Mouse (Mus musculus) hindbrain, embryonic 12.5 days (tissue): ENCODE data around the gene Slc22a2. TPM values are rescaled to one million over a fixed set of nuclear protein-coding genes. Genes with fewer than 3 reads are reported as not detected.

Experiments used
- ATAC-seq: fragments of 200-750 bp; cut with Nextera tagmentation; 2 replicates; pipeline ENCODE4 v1.8.0; 2017; ENCODE audit warnings: moderate TSS enrichment; ENCODE audit not compliant: low FRiP score
- H3K27ac ChIP-seq: fragments of 300-500 bp; sonication (generic); 2 replicates; pipeline ENCODE4 v1.5.1; 2016; ENCODE audit warnings: mild to moderate bottlenecking
- H3K27me3 ChIP-seq: fragments of 300-500 bp; sonication (generic); 2 replicates; pipeline ENCODE4 v1.6.1; 2016; ENCODE audit warnings: mild to moderate bottlenecking
- H3K36me3 ChIP-seq: fragments of 300-500 bp; sonication (generic); 2 replicates; pipeline ENCODE4 v1.6.1; 2016; ENCODE audit warnings: mild to moderate bottlenecking
- H3K4me1 ChIP-seq: fragments of 300-500 bp; sonication (generic); 2 replicates; pipeline ENCODE4 v1.6.1; 2016
- H3K4me2 ChIP-seq: fragments of 300-500 bp; sonication (generic); replicated peaks from 2 replicates; pipeline ENCODE4 v1.6.1; 2016; ENCODE audit warnings: mild to moderate bottlenecking
- H3K4me3 ChIP-seq: fragments of 300-500 bp; sonication (generic); 2 replicates; pipeline ENCODE4 v1.5.1; 2016; ENCODE audit warnings: mild to moderate bottlenecking
- H3K9ac ChIP-seq: fragments of 300-500 bp; sonication (generic); 2 replicates; pipeline ENCODE4 v1.6.1; 2016; ENCODE audit warnings: mild to moderate bottlenecking, moderate library complexity
- H3K9me3 ChIP-seq: fragments of 300-500 bp; sonication (generic); replicated peaks from 2 replicates; pipeline ENCODE4 v1.6.1; 2016; ENCODE audit warnings: mild to moderate bottlenecking
- WGBS: fragments of 180-500 bp; shearing (Covaris S2); methylation state at CpG from one replicate; pipeline ENCODE4 v1.1.7; 2016; 5-methylcytosine and 5-hydroxymethylcytosine counted together
- polyA plus RNA-seq: library from polyadenylated mRNA; unstranded; fragments of >200 nt; fragmentation: Nextera tagmentation; extraction: Ambion mirVana; gene quantifications from 2 replicates; pipeline ENCODE4 v1.2.1, GENCODE M21; 2016

Slc22a2 gene
- polyA plus RNA-seq, 1 experiment from 2014 or later: 0.13 TPM

GRCm38 (mm10) chr17:12639585-12639984 is 55.7 kb downstream of the Slc22a2 start:
- H3K36me3 ChIP-seq: no peaks in the 10 kb centered on the region
- no peak overlapping the region for H3K9ac ChIP-seq
- no peak overlapping the region for H3K4me3 ChIP-seq
- no peak overlapping the region for H3K27ac ChIP-seq
- no peaks in the 10 kb centered on the region for H3K4me1 ChIP-seq
- ATAC-seq: no peak
- no peak overlapping the region for H3K4me2 ChIP-seq
- 93% methylated on average over 3 of the region's 3 CpGs for WGBS
- H3K9me3 ChIP-seq: no peaks in the 10 kb centered on the region
- no peaks in the 10 kb centered on the region for H3K27me3 ChIP-seq

- no peak overlapping the region for H3K27ac ChIP-seq
- H3K9me3 ChIP-seq: no peaks in the 10 kb centered on the region
- 69% methylated on average over 4 of the region's 4 CpGs for WGBS
- H3K36me3 ChIP-seq: no peaks in the 10 kb centered on the region
- H3K4me2 ChIP-seq: no peak overlapping the region
- no peak for ATAC-seq
- H3K27me3 ChIP-seq: no peaks in the 10 kb centered on the region
- H3K4me1 ChIP-seq: no peaks in the 10 kb centered on the region
- no peak overlapping the region for H3K4me3 ChIP-seq
- H3K9ac ChIP-seq: no peak overlapping the region
Observed at GRCm38 (mm10) chr17:12641087-12641486, 57.2 kb downstream of the Slc22a2 start.

- WGBS: 84% methylated on average over 5 of the region's 5 CpGs
- Histone ChIP-seq H3K4me2 (no peak overlapping the region), H3K27ac (no peak overlapping the region), H3K4me1 (no peaks in the 10 kb centered on the region), H3K9me3 (no peaks in the 10 kb centered on the region), H3K27me3 (no peaks in the 10 kb centered on the region), H3K4me3 (no peak overlapping the region), H3K36me3 (no peaks in the 10 kb centered on the region), H3K9ac (no peak overlapping the region)
- no peak for ATAC-seq
Observed at GRCm38 (mm10) chr17:12645461-12645860, 61.5 kb downstream of the Slc22a2 start.

- H3K9me3 ChIP-seq: no peaks in the 10 kb centered on the region
- no peak overlapping the region for H3K9ac ChIP-seq
- no peak for ATAC-seq
- H3K4me1 ChIP-seq: no peaks in the 10 kb centered on the region
- no peak overlapping the region for H3K4me2 ChIP-seq
- H3K27ac ChIP-seq: no peak overlapping the region
- H3K27me3 ChIP-seq: no peaks in the 10 kb centered on the region
- WGBS: 93% methylated on average over 11 of the region's 11 CpGs
- no peak overlapping the region for H3K4me3 ChIP-seq
- H3K36me3 ChIP-seq: no peaks in the 10 kb centered on the region
Observed at GRCm38 (mm10) chr17:12652604-12653003, 68.7 kb downstream of the Slc22a2 start.

- Histone ChIP-seq H3K4me3 (no peak overlapping the region), H3K4me2 (no peak overlapping the region), H3K27me3 (no peaks in the 10 kb centered on the region), H3K36me3 (no peaks in the 10 kb centered on the region), H3K9ac (no peak overlapping the region), H3K4me1 (no peaks in the 10 kb centered on the region), H3K27ac (no peak overlapping the region), H3K9me3 (no peaks in the 10 kb centered on the region)
- no peak for ATAC-seq
- WGBS: 78% methylated on average over 3 of the region's 3 CpGs
Observed at GRCm38 (mm10) chr17:12654061-12654460, 70.1 kb downstream of the Slc22a2 start.

- Histone ChIP-seq H3K9ac (no peak overlapping the region), H3K4me3 (no peak overlapping the region), H3K36me3 (no peaks in the 10 kb centered on the region), H3K4me1 (no peaks in the 10 kb centered on the region), H3K27me3 (no peaks in the 10 kb centered on the region), H3K9me3 (no peaks in the 10 kb centered on the region), H3K4me2 (no peak overlapping the region), H3K27ac (no peak overlapping the region)
- WGBS: 84% methylated on average over 7 of the region's 7 CpGs
- no peak for ATAC-seq
Observed at GRCm38 (mm10) chr17:12655826-12656225, 71.9 kb downstream of the Slc22a2 start.

- no peak for ATAC-seq
- H3K4me3 ChIP-seq: no peak overlapping the region
- no peak overlapping the region for H3K9ac ChIP-seq
- no peak overlapping the region for H3K27ac ChIP-seq
- no peak overlapping the region for H3K4me2 ChIP-seq
- H3K4me1 ChIP-seq: no peaks in the 10 kb centered on the region
- H3K36me3 ChIP-seq: no peaks in the 10 kb centered on the region
- H3K9me3 ChIP-seq: no peaks in the 10 kb centered on the region
- no peaks in the 10 kb centered on the region for H3K27me3 ChIP-seq
- 89% methylated on average over 7 of the region's 7 CpGs for WGBS
Observed at GRCm38 (mm10) chr17:12658784-12659183, 74.9 kb downstream of the Slc22a2 start.

GRCm38 (mm10) chr17:12659233-12659632 is 75.3 kb downstream of the Slc22a2 start:
- no peaks in the 10 kb centered on the region for H3K27me3 ChIP-seq
- H3K9ac ChIP-seq: no peak overlapping the region
- H3K36me3 ChIP-seq: no peaks in the 10 kb centered on the region
- H3K4me3 ChIP-seq: no peak overlapping the region
- ATAC-seq: no peak
- no peaks in the 10 kb centered on the region for H3K4me1 ChIP-seq
- 94% methylated on average over 10 of the region's 10 CpGs for WGBS
- no peaks in the 10 kb centered on the region for H3K9me3 ChIP-seq
- no peak overlapping the region for H3K4me2 ChIP-seq
- no peak overlapping the region for H3K27ac ChIP-seq

GRCm38 (mm10) chr17:12660572-12661260 is 76.8 kb downstream of the Slc22a2 start:
- WGBS: 72% methylated on average over 13 of the region's 13 CpGs
- no peaks in the 10 kb centered on the region for H3K9me3 ChIP-seq
- no peak overlapping the region for H3K4me3 ChIP-seq
- H3K27ac ChIP-seq: no peak overlapping the region
- no peaks in the 10 kb centered on the region for H3K4me1 ChIP-seq
- no peaks in the 10 kb centered on the region for H3K36me3 ChIP-seq
- no peak overlapping the region for H3K9ac ChIP-seq
- ATAC-seq: no peak
- no peak overlapping the region for H3K4me2 ChIP-seq
- H3K27me3 ChIP-seq: no peaks in the 10 kb centered on the region

- Histone ChIP-seq H3K4me2 (no peak overlapping the region), H3K27me3 (no peaks in the 10 kb centered on the region), H3K9ac (no peak overlapping the region), H3K27ac (no peak overlapping the region), H3K4me3 (no peak overlapping the region), H3K4me1 (no peaks in the 10 kb centered on the region), H3K36me3 (no peaks in the 10 kb centered on the region), H3K9me3 (no peaks in the 10 kb centered on the region)
- ATAC-seq: no peak
- 76% methylated on average over 8 of the region's 8 CpGs for WGBS
Observed at GRCm38 (mm10) chr17:12664156-12664555, 80.2 kb downstream of the Slc22a2 start.

- 61% methylated on average over 7 of the region's 7 CpGs for WGBS
- no peak overlapping the region for H3K27ac ChIP-seq
- no peaks in the 10 kb centered on the region for H3K36me3 ChIP-seq
- no peak for ATAC-seq
- H3K4me2 ChIP-seq: no peak overlapping the region
- H3K27me3 ChIP-seq: no peaks in the 10 kb centered on the region
- H3K9ac ChIP-seq: no peak overlapping the region
- H3K9me3 ChIP-seq: no peaks in the 10 kb centered on the region
- no peak overlapping the region for H3K4me3 ChIP-seq
- no peaks in the 10 kb centered on the region for H3K4me1 ChIP-seq
Observed at GRCm38 (mm10) chr17:12668478-12669362, 84.8 kb downstream of the Slc22a2 start.

- ATAC-seq: no peak
- Histone ChIP-seq H3K36me3 (no peaks in the 10 kb centered on the region), H3K4me1 (no peaks in the 10 kb centered on the region), H3K4me3 (no peak overlapping the region), H3K27me3 (no peaks in the 10 kb centered on the region), H3K9ac (no peak overlapping the region), H3K9me3 (no peaks in the 10 kb centered on the region), H3K27ac (no peak overlapping the region), H3K4me2 (no peak overlapping the region)
Observed at GRCm38 (mm10) chr17:12669363-12669679, 85.4 kb downstream of the Slc22a2 start.
